Mouse (Mus musculus) gastrocnemius, postnatal 25 days (tissue): Measurements from ENCODE around the gene Rab21. TPM values are rescaled to one million over a fixed set of nuclear protein-coding genes. Genes with fewer than 3 reads are reported as not detected.
"Not testable (repeated sequence)": the region's sequence is repeated elsewhere in the genome, so short reads cannot be mapped to it uniquely, and the experiment has no call there.

Source experiments
- DNase-seq: peaks from one replicate; pipeline ENCODE4 v3.0.0; 2022
- total RNA-seq, 2 experiments: library from RNA; stranded (reverse); gene quantifications; 1 replicate in 1 of 2; 2 replicates in 1 of 2; pipeline ENCODE4 v1.2.3; 2021

Gene Rab21
- total RNA-seq, 2 experiments from 2014 or later: 42.8 to 43.7 TPM

GRCm38 (mm10) chr10:115329010-115329530 is 13.7 kb upstream of the Rab21 start:
- DNase-seq: peak; percentile 1

DNA sequence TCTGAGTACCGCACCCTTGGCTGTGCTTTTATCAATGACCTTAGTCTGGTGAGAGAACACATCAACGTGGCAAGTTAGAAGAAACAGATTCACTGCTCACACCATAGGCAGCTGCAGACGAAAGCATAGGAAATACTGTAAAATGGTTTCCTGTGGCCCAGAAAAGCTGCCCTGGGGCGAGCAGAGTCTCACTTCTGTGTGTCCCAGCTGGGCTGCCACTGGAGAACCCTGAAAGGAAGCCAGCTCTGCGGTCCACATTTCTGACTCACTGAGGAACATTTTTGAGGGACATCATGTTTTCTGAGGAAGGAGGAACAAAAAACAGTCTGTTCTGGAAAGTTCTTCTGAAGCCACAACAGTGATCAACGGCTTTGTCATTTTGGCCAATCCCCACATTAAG is 13.1 kb upstream of the Rab21 start:
- DNase-seq: peak; percentile 73

DNA sequence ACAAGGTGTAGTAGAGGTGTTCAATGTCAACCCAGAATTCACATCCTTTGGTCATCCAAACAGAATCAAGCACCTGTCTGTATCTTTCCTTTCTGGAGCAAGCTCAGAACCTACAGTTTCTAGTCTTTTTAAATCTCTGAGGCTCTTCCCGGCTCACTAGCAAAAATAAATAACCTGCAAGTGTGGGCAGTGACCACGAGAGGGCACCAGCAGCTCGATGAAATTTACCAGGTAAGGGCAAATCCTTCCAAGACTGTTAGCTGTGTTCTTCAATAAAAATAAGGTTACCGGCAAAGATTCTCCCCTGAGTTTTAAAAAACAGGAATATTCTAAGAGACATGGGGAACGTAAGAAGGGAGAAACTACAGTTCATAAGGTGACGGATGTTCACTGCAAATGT is 7.9 kb upstream of the Rab21 start:
- peak; percentile 32 for DNase-seq

DNA sequence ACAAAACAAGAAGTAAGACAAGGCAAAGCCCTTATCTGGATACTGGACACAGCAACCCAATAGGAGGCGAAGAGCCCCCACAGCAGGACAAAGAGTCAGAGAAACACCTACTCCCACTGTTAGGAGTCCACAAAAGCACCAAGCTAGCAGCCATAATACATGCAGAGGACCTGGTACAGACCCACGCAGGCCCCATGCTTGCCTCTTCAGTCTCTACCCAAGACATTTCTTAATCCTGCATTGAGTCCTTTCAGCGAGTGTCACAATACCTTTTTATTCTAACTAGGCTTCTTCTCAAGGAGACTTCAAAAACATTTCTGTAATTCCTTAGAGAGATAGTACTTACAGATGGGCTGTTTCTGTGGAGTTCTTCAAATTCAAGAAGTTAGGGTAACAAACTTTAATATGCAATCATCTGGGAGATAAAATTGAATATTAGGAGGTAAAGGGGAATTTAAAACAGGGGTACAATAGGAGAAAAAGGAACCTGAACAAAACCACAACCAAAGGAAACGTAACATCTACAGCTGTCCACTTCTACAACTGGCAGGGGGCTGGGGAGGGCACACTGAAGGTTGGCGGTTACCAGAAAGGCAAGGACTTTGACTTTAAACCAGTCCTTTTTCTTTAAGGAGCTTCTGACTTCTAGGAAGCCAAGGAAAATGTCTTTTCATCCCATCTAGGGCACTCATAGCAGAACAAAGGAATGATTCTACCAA is 6.1 kb upstream of the Rab21 start:
- no peak for DNase-seq

DNA sequence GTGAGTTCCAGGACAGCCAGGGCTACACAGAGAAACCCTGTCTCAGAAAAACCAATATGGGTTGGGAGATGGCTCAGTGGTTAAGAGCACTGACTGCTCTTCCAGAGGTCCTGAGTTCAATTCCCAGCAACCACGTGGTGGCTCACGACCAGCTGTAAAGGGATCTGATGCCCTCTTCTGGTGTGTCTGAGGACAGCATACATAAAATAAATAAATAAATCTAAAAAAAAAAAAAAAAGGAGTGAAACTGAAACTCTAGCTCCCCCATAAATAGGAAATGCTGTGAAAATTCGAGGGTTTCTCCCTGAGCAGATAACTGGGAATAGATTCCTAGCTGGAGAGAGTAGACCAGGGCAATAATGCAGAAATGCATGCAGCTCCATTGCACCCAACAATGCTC is 3.0 kb upstream of the Rab21 start:
- DNase-seq: not testable (repeated sequence)

GRCm38 (mm10) chr10:115316313-115316712 is 919 bp upstream of the Rab21 start:
- DNase-seq: no peak

DNA sequence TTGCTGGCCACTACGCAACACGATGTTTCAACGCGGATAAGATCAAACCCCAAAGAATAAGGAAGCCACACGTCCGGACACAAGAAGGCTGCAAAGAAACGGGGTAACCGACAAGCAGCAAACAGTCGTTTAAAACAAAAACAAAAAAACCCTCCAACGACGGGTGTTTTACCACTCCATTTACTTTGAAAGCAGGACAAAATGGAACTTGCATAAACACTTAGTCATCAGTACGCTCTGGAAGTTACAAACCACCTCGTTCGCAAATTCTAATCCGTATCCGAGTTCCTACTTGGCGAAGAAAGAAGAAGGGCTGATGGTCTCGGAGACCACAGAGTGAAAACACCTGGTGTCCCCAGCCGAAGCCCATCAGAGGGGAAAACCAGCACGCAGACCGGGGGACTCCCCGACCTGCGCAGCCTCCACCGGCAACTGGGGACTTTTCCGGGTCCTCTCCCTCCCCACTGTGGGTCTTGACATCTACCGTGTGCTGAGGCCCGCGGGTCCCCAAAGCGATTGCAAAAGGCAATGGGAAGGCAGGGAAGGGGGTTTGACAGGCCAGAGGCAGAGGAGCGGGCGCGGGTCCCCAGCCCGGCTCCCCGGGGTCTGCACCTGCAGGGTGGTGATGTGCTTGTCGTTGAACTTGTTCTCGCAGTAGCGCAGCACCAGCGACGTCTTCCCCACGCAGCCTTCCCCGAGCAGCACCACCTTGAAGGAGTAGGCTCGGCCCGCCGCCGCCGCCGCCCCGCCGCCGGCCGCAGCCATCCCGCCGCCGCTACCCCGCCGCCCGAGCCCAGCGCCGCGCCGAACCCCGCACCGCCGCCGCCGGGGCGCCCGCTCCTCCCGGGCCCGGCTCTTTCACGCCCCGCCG is 577 bp downstream of the Rab21 start:
- peak; percentile 38 for DNase-seq

DNA sequence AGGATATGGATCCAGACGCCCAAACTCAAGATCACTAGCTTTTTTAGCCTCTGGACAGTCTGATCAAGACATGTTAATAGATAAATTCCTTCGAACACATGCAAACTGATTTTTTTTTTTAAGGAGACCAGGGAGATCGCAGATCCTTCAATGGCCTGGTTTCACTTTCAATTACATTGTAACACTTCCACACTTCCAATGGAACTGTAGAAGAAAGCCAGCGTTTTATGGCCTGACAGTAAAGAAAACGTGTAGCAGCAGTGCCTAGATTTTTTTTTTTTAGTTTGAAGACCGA is 1.2 kb downstream of the Rab21 start:
- DNase-seq: no peak

- DNase-seq: no peak
Observed at GRCm38 (mm10) chr10:115313641-115314286, 1.6 kb downstream of the Rab21 start.

DNA sequence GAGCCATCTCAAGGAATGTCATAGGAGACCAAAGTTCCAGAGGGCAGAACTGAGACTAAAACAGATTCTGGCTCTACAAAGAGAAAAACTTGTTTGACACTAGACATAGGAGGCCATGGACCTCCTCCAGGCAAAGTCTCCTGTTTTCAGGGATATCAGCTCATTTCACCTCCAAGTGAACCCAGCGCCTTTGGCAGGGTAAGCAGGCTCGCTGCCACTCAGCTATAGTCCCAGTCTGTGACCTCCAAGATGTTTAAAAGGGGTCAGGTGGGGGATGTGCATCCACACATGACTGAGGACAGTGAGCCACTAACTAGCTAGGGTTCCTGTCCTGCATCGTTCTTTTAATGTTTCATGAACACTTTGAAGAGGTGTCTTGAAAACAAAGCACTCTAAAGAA is 2.7 kb downstream of the Rab21 start:
- no peak for DNase-seq

GRCm38 (mm10) chr10:115312194-115312593 is 3.2 kb downstream of the Rab21 start:
- DNase-seq: no peak

DNA sequence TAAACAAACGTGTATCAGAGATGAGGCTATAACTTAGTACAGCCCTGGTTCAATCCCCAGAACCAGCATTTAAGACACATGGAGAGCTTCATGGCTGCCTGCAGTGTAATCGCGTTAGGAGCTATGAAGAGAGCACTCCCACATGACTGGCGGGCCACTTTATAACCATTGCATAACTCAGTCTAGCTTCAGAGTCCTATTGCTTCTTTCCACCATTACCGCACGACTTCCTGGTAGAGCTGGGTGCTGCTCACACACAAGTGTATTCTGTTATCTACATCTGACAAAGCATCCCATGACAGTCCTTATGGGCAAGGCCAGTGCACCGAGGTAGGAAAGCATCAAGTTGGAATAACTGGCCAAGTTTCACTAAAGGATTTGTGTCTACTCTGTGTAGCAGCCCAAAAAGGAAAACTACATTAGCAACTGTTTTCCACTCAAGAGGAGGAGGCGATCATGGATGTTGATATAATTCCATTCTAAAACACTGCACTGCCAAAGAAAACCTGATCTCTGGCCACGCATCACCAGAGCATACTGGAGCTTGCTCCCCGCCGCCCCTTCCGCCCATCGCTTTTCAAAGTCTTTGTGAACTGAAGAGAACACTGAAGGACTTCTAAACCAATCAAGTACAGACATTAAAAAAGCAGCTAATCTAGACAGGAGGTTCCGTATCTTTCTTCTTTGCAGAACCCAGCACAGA is 4.0 kb downstream of the Rab21 start:
- DNase-seq: no peak

GRCm38 (mm10) chr10:115309191-115309590 is 6.2 kb downstream of the Rab21 start:
- DNase-seq: peak; percentile 3

GRCm38 (mm10) chr10:115307331-115307875 is 8.0 kb downstream of the Rab21 start:
- no peak for DNase-seq

DNA sequence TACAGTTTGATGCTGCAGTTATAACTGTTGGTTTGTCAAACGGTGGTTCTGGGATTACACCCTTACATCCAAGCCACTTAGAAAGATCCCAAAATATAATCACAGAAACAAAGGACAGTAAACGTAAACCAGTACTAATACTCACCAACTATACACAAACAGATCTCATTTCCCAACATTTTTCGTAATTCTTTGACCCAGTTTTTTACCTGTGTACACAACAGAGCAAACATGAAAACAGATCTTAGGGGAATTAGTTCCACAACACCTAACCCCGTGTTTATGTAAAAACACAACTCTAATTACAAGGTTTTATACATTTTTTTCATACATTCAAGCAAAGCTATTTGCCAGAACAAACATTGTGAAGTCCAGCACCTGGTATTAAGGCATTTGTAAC is 16.7 kb downstream of the Rab21 start:
- DNase-seq: no peak

DNA sequence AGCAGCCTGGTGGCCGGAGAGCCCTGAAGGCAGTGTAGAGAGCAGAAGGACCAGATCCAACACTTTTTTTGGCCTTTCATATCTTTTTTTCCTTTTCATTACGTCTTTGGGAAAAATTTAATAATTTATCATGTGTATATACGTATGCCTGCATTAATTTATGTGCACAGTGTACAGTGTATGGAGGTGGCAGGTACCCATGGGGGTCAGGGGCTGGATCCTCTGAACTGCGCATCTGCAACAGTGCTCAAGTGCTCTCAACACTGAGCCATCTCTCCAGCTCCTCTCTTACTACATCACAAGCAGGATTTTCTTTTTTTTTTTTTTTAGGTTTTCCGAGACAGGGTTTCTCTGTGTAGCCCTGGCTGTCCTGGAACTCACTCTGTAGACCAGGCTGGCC is 17.8 kb downstream of the Rab21 start:
- DNase-seq: no peak

DNA sequence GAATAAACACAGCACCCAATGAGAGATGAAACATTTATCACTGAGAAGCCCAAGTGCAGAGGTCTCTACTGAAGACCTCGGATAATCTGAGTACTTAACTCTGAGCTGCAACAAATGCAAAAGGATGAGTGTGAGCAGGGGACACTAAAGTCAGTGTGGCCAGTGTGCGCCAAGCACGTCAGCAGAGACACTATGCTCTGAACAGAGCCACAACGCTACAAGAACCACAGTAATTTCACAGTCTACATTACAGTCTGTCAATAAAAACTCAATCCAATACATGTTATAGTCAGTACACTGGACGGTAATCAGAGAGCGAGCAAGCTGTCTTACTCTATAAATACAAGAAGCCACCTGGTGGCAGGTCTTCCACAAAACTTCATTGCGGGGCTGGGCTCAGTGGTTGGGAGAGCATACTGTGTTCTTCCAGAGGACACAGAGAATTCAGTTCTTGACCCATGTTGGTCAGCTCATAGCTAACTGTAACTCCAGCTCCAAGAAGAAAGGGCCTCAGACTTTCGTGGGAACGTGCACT is 18.9 kb downstream of the Rab21 start:
- no peak for DNase-seq

- no peak for DNase-seq
Observed at GRCm38 (mm10) chr10:115295162-115295561, 20.2 kb downstream of the Rab21 start.

DNA sequence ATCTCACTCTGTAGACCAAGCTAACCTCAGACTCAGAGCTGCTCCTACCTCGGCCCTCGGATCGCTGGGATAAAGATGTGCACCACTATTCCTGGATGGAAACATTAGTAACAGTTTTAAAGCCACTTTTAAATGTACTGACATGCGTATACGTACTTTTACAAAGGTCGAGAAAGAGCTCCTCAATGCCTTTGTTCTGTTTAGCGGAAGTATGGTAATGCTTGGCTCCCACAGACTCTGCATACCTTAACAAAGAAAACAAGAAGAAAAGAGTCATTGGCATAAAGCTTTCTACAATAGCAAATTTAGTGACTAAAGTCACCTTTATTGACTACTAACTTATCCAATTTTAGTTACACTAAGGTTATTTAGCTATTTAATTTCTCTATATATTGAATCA is 20.7 kb downstream of the Rab21 start:
- DNase-seq: no peak

DNA sequence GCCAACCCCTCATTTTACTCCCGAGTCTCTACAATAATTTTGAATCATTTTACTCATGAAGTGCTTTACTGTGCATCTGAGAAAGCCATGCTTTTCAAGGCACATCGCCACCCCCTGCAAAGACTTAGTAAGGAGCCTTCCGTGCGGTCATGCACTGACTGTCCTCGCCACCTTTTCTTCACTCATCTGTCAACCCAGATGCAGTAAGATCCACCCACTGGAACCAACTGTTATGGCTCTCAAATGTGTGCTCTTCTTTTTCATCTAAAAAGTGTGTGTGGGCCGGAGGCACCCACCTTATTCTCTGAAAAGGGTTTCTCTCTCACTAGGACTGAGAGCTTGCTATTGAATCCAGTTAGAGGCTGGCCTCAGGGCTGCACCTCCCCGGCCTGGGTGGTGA is 21.4 kb downstream of the Rab21 start:
- no peak for DNase-seq

DNA sequence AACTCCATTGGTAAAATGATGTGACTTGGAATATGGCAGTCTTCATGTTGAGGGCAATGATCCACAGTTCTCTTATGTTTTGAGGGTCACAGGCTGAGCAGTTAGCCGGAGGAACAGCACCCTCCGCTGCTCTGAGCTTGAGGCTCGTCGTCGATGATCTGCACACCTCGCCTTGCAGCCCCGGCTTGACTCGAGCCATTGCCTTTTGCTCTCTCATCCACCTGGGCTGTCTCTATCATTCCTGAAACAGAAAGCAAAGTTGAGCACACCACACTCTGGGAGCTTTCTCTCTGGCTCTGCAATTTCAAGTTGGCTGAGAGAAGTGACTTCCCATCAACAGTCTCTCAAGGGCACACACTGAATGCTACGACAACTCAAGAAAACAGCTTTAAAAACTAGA is 24.7 kb downstream of the Rab21 start:
- DNase-seq: no peak

- DNase-seq: no peak
Observed at GRCm38 (mm10) chr10:115288856-115289255, 26.5 kb downstream of the Rab21 start.
